Mouse (Mus musculus) inflammation-experienced regulatory T-cells, adult 6 months (primary cell): ENCODE results near the gene Larp4b. TPM values are rescaled to one million over a fixed set of nuclear protein-coding genes. Genes with fewer than 3 reads are reported as not detected.

Source experiments
- ATAC-seq: one replicate; pipeline ENCODE4 v1.8.0; 2017
- polyA plus RNA-seq, 3 experiments: library from polyadenylated mRNA; unstranded; fragments of 100-300 nt; shearing (Covaris generic); gene quantifications; one replicate each; pipeline ENCODE4 v1.2.1; 2017

Gene Larp4b
- polyA plus RNA-seq = 10 to 100 TPM; 33.8 to 37.2 (median 35.0) TPM

- peak; percentile 97 for ATAC-seq
Measured at GRCm38 (mm10) chr13:9093316-9094155, at the start of gene Larp4b. TSS of gene Larp4b (plus strand) at chr13:9093881.

GRCm38 (mm10) chr13:9044731-9045130 lies 49.0 kb upstream of the Larp4b start:
- ATAC-seq = no peak

GRCm38 (mm10) chr13:9052049-9052691 lies 41.5 kb upstream of the Larp4b start:
- peak; percentile 32 for ATAC-seq

- no peak for ATAC-seq
Measured at GRCm38 (mm10) chr13:9057277-9057676, 36.4 kb upstream of the Larp4b start.

- ATAC-seq = no peak
Measured at GRCm38 (mm10) chr13:9058706-9059105, 35.0 kb upstream of the Larp4b start.

GRCm38 (mm10) chr13:9061394-9061793 lies 32.3 kb upstream of the Larp4b start:
- ATAC-seq = no peak

- ATAC-seq = no peak
Measured at GRCm38 (mm10) chr13:9064196-9064595, 29.5 kb upstream of the Larp4b start.

- ATAC-seq = no peak
Measured at GRCm38 (mm10) chr13:9066107-9066506, 27.6 kb upstream of the Larp4b start.

GRCm38 (mm10) chr13:9071008-9071407 lies 22.7 kb upstream of the Larp4b start:
- no peak for ATAC-seq

GRCm38 (mm10) chr13:9073818-9074217 lies 19.9 kb upstream of the Larp4b start:
- ATAC-seq = no peak

- ATAC-seq = no peak
Measured at GRCm38 (mm10) chr13:9075825-9076592, 17.7 kb upstream of the Larp4b start.

- ATAC-seq = peak; percentile 88
Measured at GRCm38 (mm10) chr13:9082128-9082883, 11.4 kb upstream of the Larp4b start.

GRCm38 (mm10) chr13:9094186-9094980 lies 702 bp downstream of the Larp4b start:
- peak; percentile 20 for ATAC-seq

GRCm38 (mm10) chr13:9099289-9099688 lies 5.6 kb downstream of the Larp4b start:
- ATAC-seq = peak; percentile 71

- ATAC-seq = no peak
Measured at GRCm38 (mm10) chr13:9100517-9100916, 6.8 kb downstream of the Larp4b start.

- no peak for ATAC-seq
Measured at GRCm38 (mm10) chr13:9106246-9106645, 12.6 kb downstream of the Larp4b start.

GRCm38 (mm10) chr13:9106992-9107858 lies 13.5 kb downstream of the Larp4b start:
- ATAC-seq = peak; percentile 66

- ATAC-seq = no peak
Measured at GRCm38 (mm10) chr13:9113735-9114134, 20.1 kb downstream of the Larp4b start.

GRCm38 (mm10) chr13:9120835-9121542 lies 27.3 kb downstream of the Larp4b start:
- no peak for ATAC-seq

GRCm38 (mm10) chr13:9122045-9122444 lies 28.4 kb downstream of the Larp4b start:
- no peak for ATAC-seq
